Mouse (Mus musculus): ENCODE measurements around the gene Garnl3. TPM values are rescaled to one million over a fixed set of nuclear protein-coding genes. Genes with fewer than 3 reads are reported as not detected.
A peak's percentile ranks its signal among the peaks of the same experiment; 100 is the strongest.

Garnl3 gene
- polyA plus RNA-seq, 2 experiments: 0.53 to 0.56 TPM

DNA sequence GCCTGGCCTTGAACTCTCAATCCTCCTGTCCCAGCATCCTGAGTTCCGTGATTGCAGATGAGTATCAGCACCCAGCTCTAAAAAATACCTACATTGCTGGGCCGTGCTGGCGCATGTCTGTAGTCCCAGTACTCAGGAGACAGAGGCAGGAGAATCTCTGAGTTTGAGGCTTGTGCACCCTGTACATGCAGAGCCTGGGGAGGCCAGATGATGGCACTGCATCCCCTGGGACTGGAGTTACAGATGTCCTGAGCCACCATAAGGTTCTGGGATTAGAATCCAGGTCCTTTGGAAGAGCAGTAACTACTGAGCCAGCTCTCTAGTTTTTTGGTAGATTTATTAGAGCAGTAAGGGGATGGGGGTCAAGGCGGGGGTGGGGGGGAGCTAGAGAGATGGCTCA is 191.0 kb downstream of the Garnl3 start:
- TF ChIP-seq EP300 (IDR thresholded peaks at IDR 0.05; ENCODE audit: low read depth) (no peak), CTCF (IDR thresholded peaks at IDR 0.05; ENCODE audit: low read depth) (no peak)
- ATAC-seq (ENCODE audit: insufficient read depth) (no peak), DNase-seq (ENCODE audit: low read depth in 3 of 3, low spot score in 3 of 3) (no peak)
- 67% methylated on average over 4 of the region's 4 CpGs for WGBS (ENCODE audit: insufficient replicate concordance)
- Histone ChIP-seq H3K4me1 (replicated peaks; ENCODE audit: control insufficient read depth in 2 of 2, insufficient read depth in 2 of 2, low read length in 1 of 2) (no peaks in the 10 kb centered on the region), H3K9me3 (ENCODE audit: control insufficient read depth, low read length) (no peaks in the 10 kb centered on the region), H3K36me3 (replicated peaks; ENCODE audit: control insufficient read depth, insufficient read depth, low read depth) (no peaks in the 10 kb centered on the region), H3K9ac (replicated peaks) (no peak overlapping the region), H3K4me2 (ENCODE audit: low read depth) (no peak overlapping the region), H3K4me3 (ENCODE audit: insufficient read depth in 1 of 2, low read depth in 2 of 2, low read length in 2 of 2) (no peak overlapping the region), H3K27ac (no peak overlapping the region), H3K27me3 (ENCODE audit: control insufficient read depth, insufficient read depth, low read length) (no peaks in the 10 kb centered on the region)

DNA sequence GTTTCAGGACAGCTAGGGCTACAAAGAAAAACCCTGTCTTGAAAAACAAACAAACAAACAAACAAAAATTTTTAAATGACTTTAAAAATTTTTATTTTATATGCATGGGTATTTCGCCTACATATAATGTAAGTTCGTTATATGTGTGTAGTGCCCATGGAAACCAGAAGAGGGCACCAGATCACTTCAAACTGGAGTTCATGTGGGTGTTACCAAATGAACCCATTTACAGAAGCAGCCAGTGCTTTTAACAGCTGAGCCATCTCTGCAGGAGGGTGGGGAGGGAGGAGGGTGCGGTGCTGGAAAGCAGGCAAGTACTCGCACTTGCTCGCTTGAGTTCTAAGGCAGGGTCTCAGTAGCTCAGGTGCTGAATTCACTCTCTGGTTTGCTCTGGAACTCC is 192.0 kb downstream of the Garnl3 start:
- H3K4me2 ChIP-seq (ENCODE audit: low read depth): no peak overlapping the region
- H3K4me3 ChIP-seq (ENCODE audit: insufficient read depth in 1 of 2, low read depth in 2 of 2, low read length in 2 of 2): no peak overlapping the region
- H3K36me3 ChIP-seq (replicated peaks; ENCODE audit: control insufficient read depth, insufficient read depth, low read depth): no peaks in the 10 kb centered on the region
- 31% methylated on average over 5 of the region's 5 CpGs for WGBS (ENCODE audit: insufficient replicate concordance)
- ATAC-seq (ENCODE audit: insufficient read depth) (no peak), DNase-seq (ENCODE audit: low read depth in 3 of 3, low spot score in 3 of 3) (peak; percentile 49 to 59 (median 57))
- no peaks in the 10 kb centered on the region for H3K4me1 ChIP-seq (replicated peaks; ENCODE audit: control insufficient read depth in 2 of 2, insufficient read depth in 2 of 2, low read length in 1 of 2)
- no peak overlapping the region for H3K27ac ChIP-seq
- TF ChIP-seq EP300 (IDR thresholded peaks at IDR 0.05; ENCODE audit: low read depth) (no peak), CTCF (IDR thresholded peaks at IDR 0.05; ENCODE audit: low read depth) (peak; percentile 72)
- no peaks in the 10 kb centered on the region for H3K27me3 ChIP-seq (ENCODE audit: control insufficient read depth, insufficient read depth, low read length)
- no peaks in the 10 kb centered on the region for H3K9me3 ChIP-seq (ENCODE audit: control insufficient read depth, low read length)
- H3K9ac ChIP-seq (replicated peaks): no peak overlapping the region

DNA sequence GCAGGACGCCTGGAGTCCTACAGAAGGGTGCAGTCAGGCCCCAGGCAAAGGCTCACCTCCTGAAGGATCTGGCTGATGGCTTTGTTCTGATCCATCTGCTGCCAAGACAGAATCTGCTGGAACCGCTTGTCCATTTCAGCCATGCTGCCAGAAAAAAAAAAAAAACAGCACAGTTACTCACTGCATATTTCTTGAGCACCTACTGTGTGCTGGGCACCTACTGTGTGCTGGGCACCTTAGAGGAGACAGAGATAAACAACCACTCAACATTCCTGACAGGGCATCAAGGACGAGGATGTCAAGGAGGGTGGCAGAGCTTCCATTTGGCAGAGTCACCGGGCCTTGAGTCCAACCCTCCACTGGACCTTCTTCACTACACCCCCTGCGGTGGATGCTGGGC is 192.7 kb downstream of the Garnl3 start:
- H3K27me3 ChIP-seq (ENCODE audit: control insufficient read depth, insufficient read depth, low read length): no peaks in the 10 kb centered on the region
- H3K4me2 ChIP-seq (ENCODE audit: low read depth): no peak overlapping the region
- no peaks in the 10 kb centered on the region for H3K36me3 ChIP-seq (replicated peaks; ENCODE audit: control insufficient read depth, insufficient read depth, low read depth)
- 67% methylated on average over 5 of the region's 5 CpGs for WGBS (ENCODE audit: insufficient replicate concordance)
- TF ChIP-seq EP300 (IDR thresholded peaks at IDR 0.05; ENCODE audit: low read depth) (no peak), CTCF (IDR thresholded peaks at IDR 0.05; ENCODE audit: low read depth) (no peak)
- H3K4me1 ChIP-seq (replicated peaks; ENCODE audit: control insufficient read depth in 2 of 2, insufficient read depth in 2 of 2, low read length in 1 of 2): no peaks in the 10 kb centered on the region
- H3K9me3 ChIP-seq (ENCODE audit: control insufficient read depth, low read length): no peaks in the 10 kb centered on the region
- no peak overlapping the region for H3K4me3 ChIP-seq (ENCODE audit: insufficient read depth in 1 of 2, low read depth in 2 of 2, low read length in 2 of 2)
- DNase-seq (ENCODE audit: low read depth in 3 of 3, low spot score in 3 of 3): no peak
- no peak overlapping the region for H3K27ac ChIP-seq
- ATAC-seq (ENCODE audit: insufficient read depth): no peak
- no peak overlapping the region for H3K9ac ChIP-seq (replicated peaks)

Other genes starting within 250 kb of the Garnl3 start
- gene Rpl12, start 170.1 kb downstream of the Garnl3 start, polyA plus RNA-seq (2012; rRNA removed): 311 and 646 TPM in 2 replicates
- 144 and 162 TPM in 2 replicates for gene Rpl12, start 170.1 kb downstream of the Garnl3 start, polyA plus RNA-seq (2014; fragmentation: Nextera tagmentation; extraction: Ambion mirVana)
- 1.9 and 2.5 TPM in 2 replicates for gene Lrsam1, start 170.0 kb downstream of the Garnl3 start, polyA plus RNA-seq (2012; rRNA removed)
- gene Lrsam1, start 170.0 kb downstream of the Garnl3 start, polyA plus RNA-seq (2014; fragmentation: Nextera tagmentation; extraction: Ambion mirVana): 1.1 and 1.8 TPM in 2 replicates
- 5.1 and 7.2 TPM in 2 replicates for gene Slc2a8, start 149.6 kb downstream of the Garnl3 start, polyA plus RNA-seq (2012; rRNA removed)
- gene Slc2a8, start 149.6 kb downstream of the Garnl3 start, polyA plus RNA-seq (2014; fragmentation: Nextera tagmentation; extraction: Ambion mirVana): 4.9 and 6.8 TPM in 2 replicates
- gene Angptl2, start 84.4 kb upstream of the Garnl3 start, polyA plus RNA-seq (2012; rRNA removed): 1.8 and 1.9 TPM in 2 replicates
- gene Angptl2, start 84.4 kb upstream of the Garnl3 start, polyA plus RNA-seq (2014; fragmentation: Nextera tagmentation; extraction: Ambion mirVana): 1.3 and 1.4 TPM in 2 replicates
- 0.71 and 0.86 TPM in 2 replicates for gene Ralgps1, start 239.8 kb upstream of the Garnl3 start, polyA plus RNA-seq (2012; rRNA removed)
- gene Ralgps1, start 239.8 kb upstream of the Garnl3 start, polyA plus RNA-seq (2014; fragmentation: Nextera tagmentation; extraction: Ambion mirVana): 0.58 and 0.67 TPM in 2 replicates

Measured in liver, embryonic 14.5 days (tissue).